Mouse (Mus musculus) intestine, embryonic 16.5 days (tissue): ENCODE data around the gene Slc47a1. TPM values are rescaled to one million over a fixed set of nuclear protein-coding genes. Genes with fewer than 3 reads are reported as not detected.
"Not testable (repeated sequence)": the region's sequence is repeated elsewhere in the genome, so short reads cannot be mapped to it uniquely, and the experiment has no call there.

Experiments used
- ATAC-seq: fragments of 200-750 bp; cut with Nextera tagmentation; 2 replicates; pipeline ENCODE4 v1.8.0; 2017; ENCODE audit warnings: moderate TSS enrichment, moderate library complexity
- H3K27ac ChIP-seq: fragments of 300-500 bp; sonication (generic); 2 replicates; pipeline ENCODE4 v1.5.1; 2014; ENCODE audit warnings: mild to moderate bottlenecking, low read length
- H3K27me3 ChIP-seq: fragments of 300-500 bp; sonication (generic); replicated peaks from 2 replicates; pipeline ENCODE4 v1.6.1; 2014; ENCODE audit warnings: low read length, control low read depth, mixed read lengths; ENCODE audit not compliant: control insufficient read depth, insufficient read depth
- H3K36me3 ChIP-seq: fragments of 300-500 bp; sonication (generic); 2 replicates; pipeline ENCODE4 v1.6.1; 2014; ENCODE audit warnings: low read length, control low read depth; ENCODE audit not compliant: control insufficient read depth, insufficient read depth
- H3K4me1 ChIP-seq: fragments of 300-500 bp; sonication (generic); 2 replicates; pipeline ENCODE4 v1.6.1; 2014; ENCODE audit warnings: low read length, control low read depth, mixed read lengths; ENCODE audit not compliant: control insufficient read depth, insufficient read depth
- H3K4me2 ChIP-seq: fragments of 300-500 bp; sonication (generic); 2 replicates; pipeline ENCODE4 v1.6.1; 2014; ENCODE audit warnings: low read depth, low read length, control low read depth
- H3K4me3 ChIP-seq: fragments of 300-500 bp; sonication (generic); 2 replicates; pipeline ENCODE4 v1.5.1; 2014; ENCODE audit warnings: mild to moderate bottlenecking, low read length
- H3K9ac ChIP-seq: fragments of 300-500 bp; sonication (generic); 2 replicates; pipeline ENCODE4 v1.6.1; 2014; ENCODE audit warnings: low read depth, low read length
- H3K9me3 ChIP-seq: fragments of 300-500 bp; sonication (generic); 2 replicates; pipeline ENCODE4 v1.6.1; 2016; ENCODE audit warnings: low read length, control low read depth; ENCODE audit not compliant: control insufficient read depth
- WGBS: fragments of 180-500 bp; shearing (Covaris S2); extraction: QIAGEN DNeasy Blood & Tissue Kit; methylation state at CpG from one replicate; pipeline ENCODE4 v1.1.7; 2014; 5-methylcytosine and 5-hydroxymethylcytosine counted together
- polyA plus RNA-seq: library from polyadenylated mRNA; unstranded; fragments of >200 nt; fragmentation: Nextera tagmentation; extraction: Ambion mirVana; gene quantifications from 2 replicates; pipeline ENCODE4 v1.2.1, GENCODE M21; 2015

Slc47a1 gene
- polyA plus RNA-seq, 1 experiment from 2014 or later: 12.5 TPM

- H3K4me2 ChIP-seq: no peak overlapping the region
- no peaks in the 10 kb centered on the region for H3K27me3 ChIP-seq
- no peaks in the 10 kb centered on the region for H3K4me1 ChIP-seq
- no peak overlapping the region for H3K27ac ChIP-seq
- no peak for ATAC-seq
- 67% methylated on average over 12 of the region's 12 CpGs for WGBS
- H3K9me3 ChIP-seq: peaks cover 8% of the 10 kb centered on the region; the same call in 1 of the 2 replicates
- H3K36me3 ChIP-seq: no peaks in the 10 kb centered on the region
- H3K4me3 ChIP-seq: no peak overlapping the region
- no peak overlapping the region for H3K9ac ChIP-seq
Measured at GRCm38 (mm10) chr11:61309831-61310230, 68.3 kb downstream of the Slc47a1 start.

- H3K4me1 ChIP-seq: no peaks in the 10 kb centered on the region
- no peak overlapping the region for H3K4me2 ChIP-seq
- WGBS: 46% methylated on average over 7 of the region's 7 CpGs
- no peaks in the 10 kb centered on the region for H3K36me3 ChIP-seq
- no peak for ATAC-seq
- H3K9ac ChIP-seq: no peak overlapping the region
- H3K27ac ChIP-seq: no peak overlapping the region
- H3K9me3 ChIP-seq: peaks cover 8% of the 10 kb centered on the region; the same call in 1 of the 2 replicates
- no peaks in the 10 kb centered on the region for H3K27me3 ChIP-seq
- H3K4me3 ChIP-seq: no peak overlapping the region
Measured at GRCm38 (mm10) chr11:61307795-61308194, 70.3 kb downstream of the Slc47a1 start.

- no peak for ATAC-seq
- WGBS: 83% methylated on average over 4 of the region's 4 CpGs
Measured at GRCm38 (mm10) chr11:61305377-61305776, 72.8 kb downstream of the Slc47a1 start.

GRCm38 (mm10) chr11:61304535-61304934 is 73.6 kb downstream of the Slc47a1 start:
- H3K9ac ChIP-seq, ATAC-seq, H3K4me1 ChIP-seq, H3K9me3 ChIP-seq, H3K4me2 ChIP-seq, H3K27me3 ChIP-seq, H3K36me3 ChIP-seq, H3K4me3 ChIP-seq, H3K27ac ChIP-seq: not testable (repeated sequence)
- 92% methylated on average over 6 of the region's 10 CpGs for WGBS

More at GRCm38 (mm10) chr11:61305377-61305776, 72.8 kb downstream of the Slc47a1 start:
- Histone ChIP-seq H3K27me3 (no peaks in the 10 kb centered on the region), H3K9me3 (peaks cover 8% of the 10 kb centered on the region; the same call in 1 of the 2 replicates), H3K4me1 (peaks cover 2% of the 10 kb centered on the region; the same call in 1 of the 2 replicates), H3K9ac (no peak overlapping the region), H3K36me3 (no peaks in the 10 kb centered on the region), H3K27ac (no peak overlapping the region), H3K4me2 (no peak overlapping the region), H3K4me3 (no peak overlapping the region)

- Histone ChIP-seq H3K4me1 (peaks cover 5% of the 10 kb centered on the region; the same call in 1 of the 2 replicates), H3K9ac (peak overlapping the region; percentile 12; the same call in 1 of the 2 replicates), H3K4me2 (peak overlapping the region; percentile 11; the same call in 1 of the 2 replicates), H3K9me3 (peaks cover 8% of the 10 kb centered on the region; the same call in 1 of the 2 replicates), H3K36me3 (no peaks in the 10 kb centered on the region), H3K4me3 (peak overlapping the region; percentile 0; the same call in 1 of the 2 replicates), H3K27me3 (no peaks in the 10 kb centered on the region), H3K27ac (no peak overlapping the region)
- 27% methylated on average over 12 of the region's 16 CpGs for WGBS
- peak; percentile 85 for ATAC-seq
Measured at GRCm38 (mm10) chr11:61300716-61301392, 77.3 kb downstream of the Slc47a1 start.

GRCm38 (mm10) chr11:61300205-61300604 is 77.9 kb downstream of the Slc47a1 start:
- H3K27ac ChIP-seq: no peak overlapping the region
- no peak overlapping the region for H3K4me2 ChIP-seq
- peaks cover 4% of the 10 kb centered on the region; the same call in 1 of the 2 replicates for H3K9me3 ChIP-seq
- H3K36me3 ChIP-seq: no peaks in the 10 kb centered on the region
- no peak overlapping the region for H3K4me3 ChIP-seq
- H3K4me1 ChIP-seq: peaks cover 5% of the 10 kb centered on the region; the same call in 1 of the 2 replicates
- ATAC-seq: peak; percentile 74; the same call in 1 of the 2 replicates
- no peak overlapping the region for H3K9ac ChIP-seq
- no peaks in the 10 kb centered on the region for H3K27me3 ChIP-seq
- 46% methylated on average over 3 of the region's 3 CpGs for WGBS

- 59% methylated on average over 2 of the region's 2 CpGs for WGBS
- Histone ChIP-seq H3K4me3 (no peak overlapping the region), H3K27me3 (no peaks in the 10 kb centered on the region), H3K27ac (no peak overlapping the region), H3K36me3 (no peaks in the 10 kb centered on the region), H3K4me2 (no peak overlapping the region), H3K9me3 (0 out of 2 replicates have a peak, but pooled peaks cover 3% of the 10 kb centered on the region), H3K9ac (no peak overlapping the region), H3K4me1 (peaks cover 5% of the 10 kb centered on the region; the same call in 1 of the 2 replicates)
- no peak for ATAC-seq
Measured at GRCm38 (mm10) chr11:61297901-61298300, 80.2 kb downstream of the Slc47a1 start.

GRCm38 (mm10) chr11:61297326-61297725 is 80.8 kb downstream of the Slc47a1 start:
- Histone ChIP-seq H3K9ac (no peak overlapping the region), H3K27ac (no peak overlapping the region), H3K4me3 (no peak overlapping the region), H3K9me3 (0 out of 2 replicates have a peak, but pooled peaks cover 3% of the 10 kb centered on the region), H3K4me2 (no peak overlapping the region), H3K4me1 (peaks cover 5% of the 10 kb centered on the region; the same call in 1 of the 2 replicates), H3K27me3 (no peaks in the 10 kb centered on the region), H3K36me3 (no peaks in the 10 kb centered on the region)
- no peak for ATAC-seq
- WGBS: 95% methylated on average over 2 of the region's 2 CpGs

- Histone ChIP-seq H3K9ac (no peak overlapping the region), H3K4me2 (no peak overlapping the region), H3K9me3 (0 out of 2 replicates have a peak, but pooled peaks cover 3% of the 10 kb centered on the region), H3K4me1 (peaks cover 5% of the 10 kb centered on the region; the same call in 1 of the 2 replicates), H3K27me3 (no peaks in the 10 kb centered on the region), H3K27ac (no peak overlapping the region), H3K4me3 (no peak overlapping the region), H3K36me3 (no peaks in the 10 kb centered on the region)
- WGBS: 68% methylated on average over 1 of the region's 1 CpGs
- ATAC-seq: no peak
Measured at GRCm38 (mm10) chr11:61296556-61296955, 81.6 kb downstream of the Slc47a1 start.
